Mouse (Mus musculus) brain, embryonic 18.5 days (tissue): ENCODE measurements around the gene Dock7.

Source experiments
- DNase-seq: peaks from one replicate; pipeline ENCODE4 v3.0.0-alpha.2; 2012; ENCODE audit warnings: low read depth, low spot score

Dock7 gene

DNA sequence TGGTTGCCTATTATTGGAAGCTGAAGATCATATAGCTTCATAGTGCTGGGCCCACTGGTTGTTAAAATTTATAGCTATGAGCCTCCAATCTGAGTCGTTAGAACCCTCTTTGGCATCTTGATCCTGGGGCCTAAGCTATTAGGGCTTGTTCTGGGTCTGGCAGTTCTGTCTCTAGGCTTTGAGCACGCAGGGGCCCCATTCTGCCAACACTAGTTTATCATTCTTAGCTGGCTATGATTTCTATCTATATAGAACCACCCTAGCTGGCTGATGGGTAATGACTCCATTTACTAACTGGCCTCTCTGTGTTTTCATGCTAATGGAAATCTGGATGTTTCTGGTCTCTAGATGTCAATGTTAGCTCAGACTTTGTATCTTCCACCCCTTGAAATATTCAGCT, 203.0 kb downstream of the Dock7 start:
- no peak for DNase-seq

DNA sequence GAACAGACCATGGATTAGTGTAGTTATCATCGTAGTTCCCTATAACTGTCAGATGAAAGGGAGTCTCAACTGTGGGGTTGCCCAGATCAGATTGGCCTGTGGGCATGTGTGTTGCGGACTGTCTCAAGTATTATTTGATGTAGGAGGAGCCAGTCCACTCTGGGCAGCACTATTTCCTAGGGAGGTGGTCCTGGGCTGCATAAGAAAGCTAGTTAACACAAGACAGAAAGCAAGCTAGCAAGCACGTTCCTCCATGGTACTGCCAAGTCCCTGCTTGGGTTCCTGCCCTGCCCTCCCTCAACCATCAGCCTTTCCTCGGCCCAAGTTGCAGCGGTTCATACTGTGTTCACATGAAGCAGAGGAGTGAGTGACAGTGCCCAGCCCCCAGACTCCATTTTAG, 210.5 kb downstream of the Dock7 start:
- no peak for DNase-seq

DNA sequence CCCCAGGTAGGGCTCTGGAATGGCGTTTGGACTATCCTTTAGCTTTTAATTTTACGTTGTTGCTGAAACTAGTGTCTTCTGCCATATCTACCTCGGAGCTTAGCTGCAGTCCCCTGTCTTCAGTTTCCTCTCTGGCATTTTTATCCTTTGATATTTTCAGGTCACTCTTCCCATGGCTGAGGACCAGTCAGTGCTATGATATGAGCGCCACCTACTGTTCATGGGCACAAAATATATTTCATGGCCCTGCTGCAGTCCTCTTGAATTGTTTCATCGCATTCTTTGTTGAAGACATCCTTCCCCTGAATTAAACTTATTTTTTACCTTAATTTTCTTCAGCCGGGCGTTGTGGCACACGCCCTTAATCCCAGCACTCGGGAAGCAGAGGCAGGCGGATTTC, 233.6 kb downstream of the Dock7 start:
- peak; percentile 24 for DNase-seq
